Mouse (Mus musculus) MEL (cell line): ENCODE measurements around the gene Echdc3. TPM values are rescaled to one million over a fixed set of nuclear protein-coding genes. Genes with fewer than 3 reads are reported as not detected.

Experiments
- DNase-seq: peaks from one replicate; pipeline ENCODE4 v3.0.0; 2011; ENCODE audit warnings: low read depth, low spot score
- H3K27ac ChIP-seq: 2 replicates; pipeline ENCODE4 v1.5.1; 2012; ENCODE audit warnings: low read depth, mild to moderate bottlenecking, control low read depth, low read length, moderate library complexity; ENCODE audit not compliant: control insufficient read depth
- H3K27me3 ChIP-seq, 2 experiments: fragments of 150-350 bp in 1 of 2; sonication (generic) in 1 of 2; 2 replicates each; pipeline ENCODE4 v1.6.1; 2012; ENCODE audit warnings: low read length in 2 of 2, mild to moderate bottlenecking in 2 of 2, improper control_type of control experiment in 1 of 2, moderate library complexity in 1 of 2; ENCODE audit not compliant: insufficient read depth in 2 of 2, control insufficient read depth in 1 of 2
- H3K36me3 ChIP-seq, 2 experiments: 2 replicates each; pipeline ENCODE4 v1.6.1; 2012 to 2014; ENCODE audit warnings: low read length in 2 of 2, improper control_type of control experiment in 1 of 2, inconsistent platforms in 1 of 2, mild to moderate bottlenecking in 1 of 2; ENCODE audit not compliant: insufficient read depth in 2 of 2, control insufficient read depth in 1 of 2
- H3K4me1 ChIP-seq, 2 experiments: fragments of 150-350 bp in 1 of 2; sonication (generic) in 1 of 2; 2 replicates each; pipeline ENCODE4 v1.6.1; 2012; ENCODE audit warnings: low read length in 2 of 2, improper control_type of control experiment in 1 of 2, mild to moderate bottlenecking in 1 of 2; ENCODE audit not compliant: insufficient read depth in 2 of 2, control insufficient read depth in 1 of 2
- H3K4me3 ChIP-seq, 2 experiments: fragments of 150-350 bp in 1 of 2; sonication (generic) in 1 of 2; 2 replicates each; pipeline ENCODE4 v1.5.1; 2012; ENCODE audit warnings: low read depth in 2 of 2, low read length in 2 of 2, mild to moderate bottlenecking in 2 of 2, moderate library complexity in 2 of 2, control low read depth in 1 of 2, improper control_type of control experiment in 1 of 2; ENCODE audit not compliant: control insufficient read depth in 1 of 2, insufficient read depth in 1 of 2
- H3K79me2 ChIP-seq: 2 replicates; pipeline ENCODE4 v1.6.1; 2012; ENCODE audit warnings: mild to moderate bottlenecking, low read length, moderate library complexity; ENCODE audit not compliant: control insufficient read depth, poor library complexity, insufficient read depth
- H3K9ac ChIP-seq: 2 replicates; pipeline ENCODE4 v1.6.1; 2012; ENCODE audit warnings: low read depth, mild to moderate bottlenecking, control low read depth, low read length, moderate library complexity; ENCODE audit not compliant: control insufficient read depth, poor library complexity, severe bottlenecking
- H3K9me3 ChIP-seq: fragments of 150-350 bp; sonication (generic); replicated peaks from 2 replicates; pipeline ENCODE4 v1.6.1; 2012; ENCODE audit warnings: mild to moderate bottlenecking, low read length, improper control_type of control experiment, moderate library complexity; ENCODE audit not compliant: insufficient read depth
- CTCF ChIP-seq, 3 experiments: IDR thresholded peaks in 2 of 3; conservative IDR thresholded peaks in 1 of 3; 2 replicates each; pipeline ENCODE4 v1.5.1; 2011 to 2012; ENCODE audit warnings: low read length in 3 of 3, low read depth in 2 of 3, mild to moderate bottlenecking in 2 of 3, improper control_type of control experiment in 1 of 3, inconsistent platforms in 1 of 3, mixed read lengths in 1 of 3, moderate library complexity in 1 of 3; ENCODE audit not compliant: control insufficient read depth in 1 of 3, insufficient read depth in 1 of 3, poor library complexity in 1 of 3, severe bottlenecking in 1 of 3
- E2F4 ChIP-seq: IDR thresholded peaks from 2 replicates; pipeline ENCODE4 v1.6.1; 2011; ENCODE audit warnings: low read depth, low read length, improper control_type of control experiment, borderline replicate concordance
- GABPA ChIP-seq: IDR thresholded peaks from 2 replicates; pipeline ENCODE4 v1.6.1; 2012; ENCODE audit warnings: low read depth, mild to moderate bottlenecking, inconsistent platforms, low read length, improper control_type of control experiment, moderate library complexity
- KAT2A ChIP-seq: conservative IDR thresholded peaks from 2 replicates; pipeline ENCODE4 v1.6.1; 2012; ENCODE audit warnings: low read depth, low read length, improper control_type of control experiment, inconsistent platforms
- MAFK ChIP-seq: IDR thresholded peaks from 2 replicates; pipeline ENCODE4 v1.6.1; 2011; ENCODE audit warnings: low read depth, mild to moderate bottlenecking, low read length, improper control_type of control experiment, borderline replicate concordance
- MAZ ChIP-seq: IDR thresholded peaks from 2 replicates; pipeline ENCODE4 v1.6.1; 2012; ENCODE audit warnings: low read depth, mild to moderate bottlenecking, inconsistent platforms, low read length, improper control_type of control experiment
- MXI1 ChIP-seq: IDR thresholded peaks from 2 replicates; pipeline ENCODE4 v1.6.1; 2011; ENCODE audit warnings: mild to moderate bottlenecking, low read depth, low read length, improper control_type of control experiment
- NELFE ChIP-seq: IDR thresholded peaks from 2 replicates; pipeline ENCODE4 v1.6.1; 2011; ENCODE audit warnings: low read depth, low read length, improper control_type of control experiment
- NRF1 ChIP-seq: IDR thresholded peaks from 2 replicates; pipeline ENCODE4 v1.6.1; 2014; ENCODE audit warnings: low read depth, mild to moderate bottlenecking, inconsistent platforms, low read length, improper control_type of control experiment, moderate library complexity; ENCODE audit not compliant: poor library complexity, insufficient read depth, severe bottlenecking
- RAD21 ChIP-seq: IDR thresholded peaks from 2 replicates; pipeline ENCODE4 v1.6.1; 2011; ENCODE audit warnings: mild to moderate bottlenecking, low read depth, low read length, improper control_type of control experiment
- TBP ChIP-seq: IDR thresholded peaks from 2 replicates; pipeline ENCODE4 v1.8.0; 2011; ENCODE audit warnings: low read depth, low read length, improper control_type of control experiment
- TCF12 ChIP-seq: IDR thresholded peaks from 2 replicates; pipeline ENCODE4 v1.6.1; 2014; ENCODE audit warnings: low read depth, mild to moderate bottlenecking, inconsistent platforms, low read length, improper control_type of control experiment, moderate library complexity
- UBTF ChIP-seq: IDR thresholded peaks from 2 replicates; pipeline ENCODE4 v1.6.1; 2012; ENCODE audit warnings: low read depth, mild to moderate bottlenecking, inconsistent platforms, low read length, improper control_type of control experiment, moderate library complexity, borderline replicate concordance; ENCODE audit not compliant: insufficient read depth
- ZKSCAN1 ChIP-seq: IDR thresholded peaks from 2 replicates; pipeline ENCODE4 v1.6.1; 2012; ENCODE audit warnings: low read depth, mild to moderate bottlenecking, inconsistent platforms, low read length, improper control_type of control experiment, moderate library complexity
- ZMIZ1 ChIP-seq: IDR thresholded peaks from 2 replicates; pipeline ENCODE4 v1.6.1; 2012; ENCODE audit warnings: low read depth, mild to moderate bottlenecking, inconsistent platforms, low read length, improper control_type of control experiment, moderate library complexity
- polyA plus RNA-seq, 2 experiments: library from polyadenylated mRNA; stranded (reverse) in 1 of 2; unstranded in 1 of 2; fragments of >175 nt in 1 of 2; fragments of >200 nt in 1 of 2; gene quantifications; 2 replicates each; pipeline versions ENCODE4 v1.2.1 to v1.2.4; 2012; ENCODE audit warnings: low replicate concordance in 2 of 2, low read depth in 1 of 2; ENCODE audit not compliant: insufficient read length in 2 of 2, insufficient read depth in 1 of 2, missing spikeins in 1 of 2
- total RNA-seq: library from RNA; depleted of rRNA; stranded (reverse); fragments of 300-350 nt; gene quantifications from 2 replicates; pipeline ENCODE4 v1.2.3, GENCODE M21; 2012

Gene Echdc3
- total and polyA plus RNA-seq, 3 experiments, result not detected

DNA sequence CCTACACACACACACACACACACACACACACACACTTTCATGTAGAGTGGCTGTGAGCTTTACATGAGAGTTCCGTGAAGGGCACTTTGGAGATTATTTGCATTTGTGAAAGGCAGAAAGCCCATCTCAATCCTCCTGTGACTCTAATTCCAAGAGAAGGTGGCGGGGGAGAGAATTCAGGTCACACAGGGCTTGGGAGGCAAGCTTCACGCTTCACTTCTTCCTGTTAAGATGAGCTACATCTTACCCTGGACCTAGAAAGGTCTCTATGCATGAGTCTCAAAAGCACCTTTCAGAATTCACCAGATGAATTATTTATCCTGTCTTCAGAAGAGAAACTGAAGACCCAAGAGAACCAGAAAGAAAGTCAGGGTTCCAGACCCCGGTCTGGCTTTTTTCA is 66.6 kb downstream of the Echdc3 start:
- Histone ChIP-seq H3K9me3 (no peaks in the 10 kb centered on the region), H3K27ac (no peak overlapping the region), H3K79me2 (no peaks in the 10 kb centered on the region), H3K4me3 (no peak overlapping the region), H3K27me3 (peaks cover 0 to 9% of the 10 kb centered on the region in 2 experiments; a peak in 3 of 4 replicates), H3K9ac (no peak overlapping the region), H3K36me3 (no peaks in the 10 kb centered on the region), H3K4me1 (no peaks in the 10 kb centered on the region)
- no peak for DNase-seq
- no peak for TF ChIP-seq ZKSCAN1
- TF ChIP-seq GABPA, result no peak
- no peak for TF ChIP-seq TCF12
- TF ChIP-seq UBTF, result no peak
- TF ChIP-seq MXI1, result no peak
- TF ChIP-seq MAFK, result no peak
- no peak for TF ChIP-seq NRF1
- no peak for TF ChIP-seq RAD21
- TF ChIP-seq TBP, result no peak
- no peak for TF ChIP-seq ZMIZ1
- no peak for TF ChIP-seq KAT2A

- no peaks in the 10 kb centered on the region for H3K36me3 ChIP-seq
- H3K4me1 ChIP-seq, result no peaks in the 10 kb centered on the region
- no peaks in the 10 kb centered on the region for H3K79me2 ChIP-seq
- peaks cover 0 to 9% of the 10 kb centered on the region in 2 experiments; a peak in 3 of 4 replicates for H3K27me3 ChIP-seq
- no peak overlapping the region for H3K9ac ChIP-seq
- DNase-seq, result no peak
- TF ChIP-seq NRF1 (no peak), MXI1 (no peak), NELFE (no peak), CTCF (IDR thresholded peaks at IDR 0.05 in 2 of 3, conservative IDR thresholded peaks at IDR 0.05 in 1 of 3; ENCODE audit: control insufficient read depth in 1 of 3, insufficient read depth in 1 of 3, low read depth in 2 of 3, low read length in 3 of 3, poor library complexity in 1 of 3, severe bottlenecking in 1 of 3) (no peak), ZKSCAN1 (no peak), E2F4 (no peak), MAZ (no peak)
- TF ChIP-seq, all 39 proteins: peak for 0
- Histone ChIP-seq H3K9me3 (no peaks in the 10 kb centered on the region), H3K27ac (no peak overlapping the region), H3K4me3 (no peak overlapping the region)
Observed at GRCm38 (mm10) chr2:6145611-6146010, 67.2 kb downstream of the Echdc3 start.
